Mouse (Mus musculus) bone marrow, adult 2 months (tissue): ENCODE measurements around the gene Creb5. TPM values are rescaled to one million over a fixed set of nuclear protein-coding genes. Genes with fewer than 3 reads are reported as not detected.

Source experiments
- H3K27ac ChIP-seq: fragments of 200-500 bp; 2 replicates; pipeline ENCODE4 v1.5.1; 2012; ENCODE audit warnings: low read depth, mild to moderate bottlenecking, control low read depth, inconsistent platforms, low read length; ENCODE audit not compliant: control insufficient read depth, poor library complexity, insufficient read depth
- H3K4me1 ChIP-seq: fragments of 200-500 bp; 2 replicates; pipeline ENCODE4 v1.6.1; 2011; ENCODE audit warnings: low read length; ENCODE audit not compliant: control insufficient read depth, insufficient read depth
- H3K4me3 ChIP-seq: fragments of 200-500 bp; replicated peaks from 2 replicates; pipeline ENCODE3; 2011; ENCODE audit warnings: mild to moderate bottlenecking, low read depth, low read length, control low read depth; ENCODE audit not compliant: control insufficient read depth
- CTCF ChIP-seq: fragments of 200-500 bp; IDR thresholded peaks from 2 replicates; pipeline ENCODE4 v1.5.1; 2011; ENCODE audit warnings: low read length, control low read depth; ENCODE audit not compliant: control insufficient read depth, insufficient read depth
- POLR2A ChIP-seq: fragments of 200-500 bp; IDR thresholded peaks from 2 replicates; pipeline ENCODE4 v1.6.1; 2011; ENCODE audit warnings: low read depth, mild to moderate bottlenecking, control low read depth, low read length, borderline replicate concordance; ENCODE audit not compliant: control insufficient read depth
- WGBS: fragments of 180-500 bp; shearing (Covaris S2); methylation state at CpG from one replicate; pipeline ENCODE4 v1.1.7; 2018; 5-methylcytosine and 5-hydroxymethylcytosine counted together
- polyA plus RNA-seq: library from polyadenylated mRNA; stranded (reverse); fragments of >200 nt; gene quantifications from 2 replicates; pipeline ENCODE4 v1.2.4, GENCODE M21; 2011; ENCODE audit warnings: low replicate concordance; ENCODE audit not compliant: missing spikeins, insufficient read depth, insufficient read length

The Creb5 gene
- polyA plus RNA-seq, 1 experiment: 4.0 TPM

DNA sequence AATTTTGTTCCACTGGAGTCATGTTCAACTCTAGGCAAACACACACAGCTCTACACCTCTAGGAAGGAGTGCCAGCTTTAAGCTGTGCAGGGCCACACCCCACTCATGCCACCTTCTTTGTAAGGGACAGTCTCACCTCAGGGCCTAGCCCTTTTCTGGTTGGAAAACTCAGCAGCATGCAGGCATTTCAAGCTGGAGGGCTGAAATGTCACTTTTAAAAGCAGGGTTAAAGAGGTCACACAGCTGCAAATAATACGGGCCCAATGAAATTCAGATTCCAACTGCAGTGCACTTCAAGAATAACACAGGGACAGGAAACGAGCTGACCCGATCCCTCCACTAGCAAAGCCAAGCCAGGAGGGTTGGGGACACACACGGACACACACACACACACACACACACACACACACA, 76.9 kb downstream of the Creb5 start:
- WGBS: 67% methylated on average over 4 of the region's 4 CpGs
- no peak for TF ChIP-seq POLR2A
- no peak for TF ChIP-seq CTCF
- Histone ChIP-seq H3K27ac (no peak overlapping the region), H3K4me1 (no peaks in the 10 kb centered on the region), H3K4me3 (no peak overlapping the region)

DNA sequence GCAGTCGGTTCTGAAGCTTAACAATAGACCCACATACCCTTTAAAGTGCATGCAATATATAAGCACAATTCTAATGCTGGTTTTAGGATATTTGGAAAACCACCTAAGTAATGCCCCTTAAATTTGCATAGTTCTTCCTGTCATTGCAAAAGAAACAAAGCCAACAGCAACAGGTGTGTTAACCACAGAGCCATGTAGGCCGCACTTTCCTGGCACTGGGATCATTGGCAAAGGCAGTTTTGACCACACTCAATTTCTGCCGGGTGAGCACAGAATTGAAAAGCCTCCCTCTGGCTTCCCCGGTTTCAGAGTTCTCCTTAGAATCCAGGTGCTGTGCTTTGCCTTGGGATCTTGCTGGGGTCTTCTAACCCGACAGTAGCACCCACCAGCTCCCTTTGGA, 82.1 kb downstream of the Creb5 start:
- no peak overlapping the region; the same call in 1 of the 2 replicates for H3K27ac ChIP-seq

DNA sequence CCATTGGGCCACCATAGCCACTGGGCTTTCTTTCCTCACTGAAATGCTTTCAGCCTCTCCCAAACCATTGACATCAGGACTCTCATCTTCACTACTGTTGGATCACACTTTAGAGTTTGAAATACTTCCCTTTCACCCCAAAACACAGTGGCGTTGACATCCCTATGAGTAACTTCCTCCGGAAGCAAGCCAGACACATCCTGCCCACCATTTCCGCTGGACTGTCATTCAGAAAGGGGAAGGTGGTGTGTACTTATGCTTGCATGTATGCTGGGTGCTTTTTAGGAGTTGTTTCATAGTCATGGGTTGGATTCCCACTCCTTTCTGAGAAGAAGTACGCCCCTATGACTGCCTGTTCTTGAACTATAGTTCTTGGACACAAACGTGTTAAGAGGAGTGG, 82.9 kb downstream of the Creb5 start:
- 5% methylated on average over 5 of the region's 5 CpGs for WGBS
- TF ChIP-seq POLR2A (no peak), CTCF (no peak)
- Histone ChIP-seq H3K4me3 (no peak overlapping the region), H3K4me1 (peaks cover 8% of the 10 kb centered on the region), H3K27ac (peak overlapping the region; percentile 84)

More for the DNA sequence above, 82.1 kb downstream of the Creb5 start:
- WGBS: 40% methylated on average over 5 of the region's 5 CpGs
- TF ChIP-seq CTCF: no peak
- TF ChIP-seq POLR2A: no peak
- no peak overlapping the region for H3K4me3 ChIP-seq
- H3K4me1 ChIP-seq: peaks cover 8% of the 10 kb centered on the region

GRCm38 (mm10) chr6:53371962-53372361, 84.9 kb downstream of the Creb5 start:
- H3K27ac ChIP-seq: no peak overlapping the region
- peaks cover 8% of the 10 kb centered on the region for H3K4me1 ChIP-seq
- H3K4me3 ChIP-seq: no peak overlapping the region
- WGBS: 88% methylated on average over 9 of the region's 9 CpGs
- TF ChIP-seq POLR2A: no peak
- no peak for TF ChIP-seq CTCF

DNA sequence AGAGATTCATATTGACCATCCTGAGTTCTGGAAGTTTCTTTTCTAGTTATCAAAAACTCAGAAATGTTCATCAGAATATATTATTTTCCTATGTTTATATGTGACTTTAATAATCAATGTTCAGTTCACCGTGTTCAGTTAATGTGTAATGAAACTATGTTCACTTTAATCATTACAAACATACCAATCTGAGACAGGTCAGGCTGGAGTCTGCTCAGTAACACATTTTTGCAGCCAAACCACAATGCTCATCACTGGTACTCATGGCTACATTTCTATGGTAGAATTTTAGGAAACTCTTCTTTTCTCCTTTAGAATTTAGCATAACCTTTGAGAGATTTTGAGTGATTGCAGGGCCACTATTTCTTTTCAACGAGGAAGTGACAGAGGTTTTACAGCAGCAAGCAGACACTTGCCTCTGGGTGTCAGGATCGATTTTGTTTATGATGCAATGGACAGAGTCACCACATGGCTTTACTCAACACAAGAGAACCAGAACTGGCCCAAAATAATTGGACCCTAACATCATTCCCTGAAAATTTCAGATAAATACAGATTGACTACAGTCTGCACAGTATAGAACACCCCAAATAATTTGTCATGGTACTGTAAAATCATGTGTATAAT, 87.4 kb downstream of the Creb5 start:
- Histone ChIP-seq H3K27ac (no peak overlapping the region), H3K4me3 (no peak overlapping the region), H3K4me1 (peaks cover 5% of the 10 kb centered on the region)
- WGBS: 32% methylated on average over 3 of the region's 3 CpGs
- TF ChIP-seq POLR2A (no peak), CTCF (no peak)

- Histone ChIP-seq H3K4me3 (no peak overlapping the region), H3K4me1 (no peaks in the 10 kb centered on the region; the same call in 1 of the 2 replicates), H3K27ac (no peak overlapping the region)
- TF ChIP-seq POLR2A: no peak
- no peak for TF ChIP-seq CTCF
- WGBS: 58% methylated on average over 5 of the region's 5 CpGs
Measured at GRCm38 (mm10) chr6:53389277-53389676, 102.2 kb downstream of the Creb5 start.

DNA sequence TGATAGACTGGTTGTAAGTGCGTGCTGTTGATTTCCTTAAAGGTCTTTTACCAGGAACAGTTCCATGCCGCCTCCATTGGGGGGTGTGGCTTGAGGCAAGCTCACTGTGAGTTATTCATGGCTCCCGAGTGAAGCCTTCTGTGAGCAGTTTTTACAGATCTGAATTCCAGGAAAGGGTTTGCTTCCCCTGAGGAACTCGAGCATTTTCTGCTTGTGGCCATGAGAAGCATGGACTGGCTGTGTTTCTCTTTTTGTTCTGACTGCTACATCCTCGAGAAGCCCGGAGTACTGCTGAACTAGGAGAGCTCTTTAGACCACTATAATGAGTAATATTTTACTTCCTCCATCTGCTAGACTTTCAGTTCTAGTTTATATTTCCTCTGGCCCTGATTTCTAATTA, 103.3 kb downstream of the Creb5 start:
- Histone ChIP-seq H3K27ac (no peak overlapping the region), H3K4me3 (no peak overlapping the region)
- TF ChIP-seq POLR2A: no peak
- no peak for TF ChIP-seq CTCF

DNA sequence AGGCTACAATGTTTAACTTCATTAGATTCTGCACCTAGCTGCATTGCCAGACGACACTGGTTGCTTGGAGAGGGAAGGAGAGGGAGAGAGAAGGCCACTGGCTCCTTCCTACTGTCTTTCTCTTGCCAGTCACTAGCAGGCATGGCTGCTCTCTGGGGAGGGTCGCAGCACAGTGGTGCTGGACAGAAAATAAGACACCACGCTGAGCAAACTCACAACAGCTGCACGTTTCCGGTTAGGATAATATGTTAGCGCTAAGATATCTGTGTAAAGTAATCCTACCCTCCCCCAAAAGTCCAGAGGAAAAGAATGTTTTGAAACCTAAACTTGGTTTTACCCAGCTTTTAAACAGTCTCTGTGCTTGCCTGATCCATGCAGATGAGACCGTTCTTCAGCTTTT, 107.0 kb downstream of the Creb5 start:
- Histone ChIP-seq H3K4me1 (no peaks in the 10 kb centered on the region; the same call in 1 of the 2 replicates), H3K4me3 (no peak overlapping the region), H3K27ac (no peak overlapping the region)
- TF ChIP-seq POLR2A (no peak), CTCF (no peak)
- 74% methylated on average over 7 of the region's 7 CpGs for WGBS

More for the DNA sequence above, 103.3 kb downstream of the Creb5 start:
- no peaks in the 10 kb centered on the region; the same call in 1 of the 2 replicates for H3K4me1 ChIP-seq
- 2% methylated on average over 6 of the region's 6 CpGs for WGBS
